Mouse (Mus musculus): ENCODE measurements around the gene Gfra1. TPM values are rescaled to one million over a fixed set of nuclear protein-coding genes. Genes with fewer than 3 reads are reported as not detected.
A peak's percentile ranks its signal among the peaks of the same experiment; 100 is the strongest.

The Gfra1 gene
- polyA plus RNA-seq (2015; fragmentation: Nextera tagmentation; extraction: Ambion mirVana): 39.8 and 39.9 TPM in 2 replicates

DNA sequence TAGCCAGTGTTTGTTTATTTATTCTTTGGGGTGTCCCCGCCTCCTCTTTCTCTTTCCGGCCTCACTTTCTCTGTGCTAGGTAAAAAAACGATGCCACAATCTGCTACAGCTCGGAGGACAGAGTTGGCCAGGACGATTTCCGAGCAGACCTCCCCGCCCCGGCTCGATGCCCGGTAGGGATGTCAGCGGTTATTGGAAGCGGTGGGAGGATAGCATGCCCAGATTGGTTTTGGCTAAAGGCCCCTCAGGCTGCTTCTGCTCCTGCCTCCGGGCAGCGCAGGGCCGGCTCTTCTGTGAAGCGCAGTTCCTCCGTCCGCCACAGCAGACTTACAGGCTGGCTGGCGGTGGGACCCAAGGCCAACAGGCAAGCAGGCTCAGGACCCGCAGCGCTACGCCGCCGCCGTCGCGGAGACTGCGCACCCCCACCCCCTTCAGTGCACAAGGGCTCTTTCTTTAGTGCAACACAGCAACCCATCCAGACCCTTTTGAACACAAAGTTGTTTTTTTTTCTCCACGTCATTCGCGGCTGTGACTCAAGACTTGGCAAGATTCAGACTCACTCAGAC, at the start of gene Gfra1:
TSS of gene Gfra1 (minus strand) at position 414 of the 566 bp plus-strand sequence.
- H3K4me1 ChIP-seq (replicated peaks): peaks cover 61% of the 10 kb centered on the region

DNA sequence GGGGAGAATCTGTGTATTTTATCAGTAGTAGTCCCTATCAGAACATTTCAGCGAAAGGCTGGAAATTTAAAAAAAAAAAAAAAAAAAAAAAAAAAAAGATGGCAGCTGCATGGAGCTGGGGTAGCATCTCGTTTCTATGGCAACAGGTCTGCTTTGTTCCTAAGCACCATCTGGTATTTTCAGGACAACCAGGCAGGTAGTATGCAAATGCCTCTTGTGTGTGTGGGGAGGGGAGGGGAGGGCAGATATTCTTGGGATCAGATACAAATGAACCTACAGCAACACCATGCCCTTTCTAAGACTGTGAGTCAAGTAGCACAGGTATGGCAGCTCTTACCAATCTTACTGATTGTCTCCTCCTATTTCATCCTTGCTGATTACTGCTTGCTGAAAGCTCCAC, 44.3 kb upstream of the Gfra1 start:
- Histone ChIP-seq H3K27ac (replicated peaks) (no peak overlapping the region), H3K4me2 (no peak overlapping the region), H3K36me3 (no peaks in the 10 kb centered on the region), H3K9ac (no peak overlapping the region), H3K4me1 (replicated peaks) (peaks cover 8% of the 10 kb centered on the region; the same call in 1 of the 2 replicates), H3K27me3 (no peaks in the 10 kb centered on the region), H3K9me3 (no peaks in the 10 kb centered on the region), H3K4me3 (no peak overlapping the region)
- ATAC-seq (ENCODE audit: low FRiP score, low read depth): no peak
- WGBS: 53% methylated on average over 2 of the region's 2 CpGs

More for the DNA sequence above, at the start of gene Gfra1:
- peak within 1 kb of the TSS; percentile 50 for H3K4me3 ChIP-seq
- H3K9me3 ChIP-seq: no peaks in the 10 kb centered on the region
- 0 out of 2 replicates have a peak, but pooled peaks cover 5% of the 10 kb centered on the region for H3K27me3 ChIP-seq
- H3K9ac ChIP-seq: peak within 1 kb of the TSS; percentile 55
- H3K4me2 ChIP-seq: peak within 1 kb of the TSS; percentile 91
- WGBS: 0% methylated on average over 31 of the region's 31 CpGs
- H3K27ac ChIP-seq (replicated peaks): peak within 1 kb of the TSS; percentile 80
- peak; percentile 54; the same call in 1 of the 2 replicates for ATAC-seq (ENCODE audit: low FRiP score, low read depth)
- H3K36me3 ChIP-seq: no peaks in the 10 kb centered on the region

DNA sequence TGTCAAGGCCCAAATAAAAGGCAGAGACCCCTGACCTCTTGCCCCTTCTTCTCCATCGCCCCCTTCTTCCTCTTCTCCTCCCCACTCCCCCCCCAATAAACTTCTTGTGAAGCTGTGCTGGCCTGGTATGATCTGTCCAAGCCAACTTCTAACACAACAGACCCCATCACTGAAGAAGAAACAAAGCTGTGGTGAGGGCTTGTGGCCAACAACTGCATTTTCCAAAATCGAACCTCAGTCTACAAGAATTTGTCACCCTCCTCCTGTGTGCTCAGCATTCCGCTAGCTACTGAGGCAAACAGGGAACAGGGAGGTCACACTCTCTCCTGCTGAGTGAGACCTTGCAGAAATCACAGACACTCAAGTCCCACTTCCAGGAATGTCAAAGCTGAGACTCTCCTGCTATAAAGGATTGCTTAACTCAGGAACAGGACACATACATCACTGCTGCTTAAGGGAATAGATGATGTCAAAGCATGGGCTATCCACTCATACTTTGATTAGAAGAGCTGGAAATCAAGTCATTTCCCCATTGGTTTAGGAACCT, 43.8 kb upstream of the Gfra1 start:
- 44% methylated on average over 3 of the region's 3 CpGs for WGBS
- H3K9me3 ChIP-seq: no peaks in the 10 kb centered on the region
- no peaks in the 10 kb centered on the region for H3K36me3 ChIP-seq
- H3K9ac ChIP-seq: no peak overlapping the region
- no peak overlapping the region for H3K4me3 ChIP-seq
- peaks cover 12% of the 10 kb centered on the region; the same call in 1 of the 2 replicates for H3K4me1 ChIP-seq (replicated peaks)
- no peak for ATAC-seq (ENCODE audit: low FRiP score, low read depth)
- H3K27me3 ChIP-seq: no peaks in the 10 kb centered on the region
- H3K27ac ChIP-seq (replicated peaks): no peak overlapping the region
- no peak overlapping the region for H3K4me2 ChIP-seq

DNA sequence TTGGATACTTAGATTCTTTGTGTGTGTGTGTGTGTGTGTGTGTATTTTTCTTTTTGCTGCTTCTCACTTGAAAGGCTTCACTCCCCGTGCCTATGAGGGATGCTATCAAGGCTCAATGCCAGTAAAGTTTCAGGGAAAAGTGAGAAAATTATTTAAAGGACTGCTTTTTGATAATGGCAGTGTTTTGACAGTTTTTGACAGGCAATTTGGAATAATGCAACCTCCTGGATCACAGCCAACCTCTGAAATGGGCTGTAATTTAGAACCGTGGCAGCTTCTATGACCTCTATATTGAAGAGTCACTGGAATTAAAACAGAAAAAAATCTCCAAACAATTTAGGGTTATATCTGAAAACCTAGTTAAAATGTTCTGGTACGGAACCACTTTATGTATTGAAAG, 41.4 kb upstream of the Gfra1 start:
- WGBS: 56% methylated on average over 3 of the region's 3 CpGs
- H3K9ac ChIP-seq: no peak overlapping the region
- no peaks in the 10 kb centered on the region for H3K27me3 ChIP-seq
- no peaks in the 10 kb centered on the region for H3K9me3 ChIP-seq
- no peak overlapping the region for H3K27ac ChIP-seq (replicated peaks)
- no peak for ATAC-seq (ENCODE audit: low FRiP score, low read depth)
- H3K4me3 ChIP-seq: no peak overlapping the region
- no peak overlapping the region for H3K4me2 ChIP-seq
- no peaks in the 10 kb centered on the region for H3K36me3 ChIP-seq
- peaks cover 12% of the 10 kb centered on the region; the same call in 1 of the 2 replicates for H3K4me1 ChIP-seq (replicated peaks)

DNA sequence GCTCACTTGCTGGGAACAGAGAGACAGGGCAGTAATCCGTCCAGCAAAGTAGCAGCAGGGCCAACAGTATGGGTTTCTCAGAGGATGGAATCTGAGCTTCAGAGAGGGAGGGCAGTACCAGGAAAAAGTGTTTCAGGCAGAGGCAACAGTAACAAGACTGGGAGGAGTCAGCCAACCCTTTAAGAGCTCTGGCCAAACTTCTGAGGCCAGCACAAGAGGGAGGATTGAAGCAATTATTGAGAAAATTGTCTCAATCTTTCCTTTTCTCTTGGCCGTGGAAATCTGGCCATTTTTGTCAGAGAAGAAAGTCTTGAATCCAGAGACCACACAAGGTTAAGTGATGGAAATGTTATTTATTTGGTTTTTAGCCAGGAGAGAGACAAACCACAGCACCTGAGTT, 31.0 kb upstream of the Gfra1 start:
- H3K4me3 ChIP-seq: no peak overlapping the region
- no peak for ATAC-seq (ENCODE audit: low FRiP score, low read depth)
- no peaks in the 10 kb centered on the region for H3K4me1 ChIP-seq (replicated peaks)

DNA sequence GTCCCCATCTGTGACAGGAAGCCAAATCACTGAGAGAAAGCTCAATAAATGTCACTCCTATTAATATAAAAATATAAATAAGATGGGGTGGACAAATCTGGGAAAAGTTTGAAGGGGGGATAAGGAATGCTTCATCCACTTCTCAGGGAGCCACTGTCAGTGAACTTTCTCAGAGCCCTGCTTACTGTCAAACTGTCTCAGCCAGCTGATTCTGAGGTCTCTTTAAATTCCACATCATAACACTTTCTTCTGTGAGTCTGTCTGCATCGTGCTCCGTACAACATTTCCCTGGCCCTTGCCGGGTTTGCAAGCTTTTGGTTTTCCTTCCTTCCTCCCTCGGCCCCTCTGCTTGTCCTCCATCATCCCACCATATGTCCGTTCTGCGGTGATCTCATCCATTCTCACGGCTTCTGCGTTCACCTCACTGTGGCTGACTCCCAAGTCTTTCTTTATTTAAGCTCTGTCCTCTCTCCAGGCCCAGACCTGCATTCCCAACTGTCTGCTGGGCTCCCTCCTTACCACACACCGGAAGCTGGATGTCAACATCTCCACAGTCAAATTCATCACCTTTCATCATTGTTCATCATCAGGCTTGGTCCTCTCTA, 26.8 kb upstream of the Gfra1 start:
- 0 out of 2 replicates have a peak, but pooled peaks cover 4% of the 10 kb centered on the region for H3K9me3 ChIP-seq
- H3K27me3 ChIP-seq: no peaks in the 10 kb centered on the region
- no peak overlapping the region for H3K27ac ChIP-seq (replicated peaks)
- H3K9ac ChIP-seq: no peak overlapping the region
- H3K4me3 ChIP-seq: no peak overlapping the region
- H3K36me3 ChIP-seq: no peaks in the 10 kb centered on the region
- H3K4me2 ChIP-seq: no peak overlapping the region
- H3K4me1 ChIP-seq (replicated peaks): no peaks in the 10 kb centered on the region
- ATAC-seq (ENCODE audit: low FRiP score, low read depth): no peak
- 87% methylated on average over 9 of the region's 9 CpGs for WGBS

More for the DNA sequence above, 31.0 kb upstream of the Gfra1 start:
- Histone ChIP-seq H3K27me3 (no peaks in the 10 kb centered on the region), H3K9ac (no peak overlapping the region), H3K36me3 (no peaks in the 10 kb centered on the region), H3K9me3 (no peaks in the 10 kb centered on the region), H3K27ac (replicated peaks) (no peak overlapping the region), H3K4me2 (no peak overlapping the region)
- 72% methylated on average over 2 of the region's 2 CpGs for WGBS

DNA sequence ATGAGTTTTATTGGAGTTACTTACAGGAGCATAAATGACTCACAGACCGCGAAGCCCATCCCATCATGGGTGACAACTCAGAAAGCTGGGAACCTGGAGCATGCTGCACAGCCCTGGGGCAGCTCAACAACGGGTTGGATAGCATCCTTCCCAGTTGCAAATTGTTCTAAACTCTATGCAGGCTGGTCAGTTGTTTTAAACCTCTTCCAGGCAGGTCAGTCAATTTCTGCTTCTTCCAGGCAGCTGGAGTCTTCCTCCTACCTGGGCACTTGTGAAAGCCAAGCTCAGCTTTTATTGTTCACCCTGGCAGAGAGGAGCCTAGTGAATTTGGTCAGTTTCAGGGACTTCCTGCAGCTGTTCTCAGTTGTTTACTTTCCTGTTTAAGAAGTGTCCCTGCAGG, 18.5 kb upstream of the Gfra1 start:
- no peak overlapping the region for H3K4me2 ChIP-seq
- H3K36me3 ChIP-seq: no peaks in the 10 kb centered on the region
- H3K9me3 ChIP-seq: no peaks in the 10 kb centered on the region
- H3K27me3 ChIP-seq: no peaks in the 10 kb centered on the region
- H3K4me3 ChIP-seq: no peak overlapping the region
- no peak overlapping the region for H3K9ac ChIP-seq
- no peak overlapping the region for H3K27ac ChIP-seq (replicated peaks)
- 91% methylated on average over 3 of the region's 3 CpGs for WGBS
- H3K4me1 ChIP-seq (replicated peaks): no peaks in the 10 kb centered on the region; the same call in 1 of the 2 replicates
- ATAC-seq (ENCODE audit: low FRiP score, low read depth): no peak

DNA sequence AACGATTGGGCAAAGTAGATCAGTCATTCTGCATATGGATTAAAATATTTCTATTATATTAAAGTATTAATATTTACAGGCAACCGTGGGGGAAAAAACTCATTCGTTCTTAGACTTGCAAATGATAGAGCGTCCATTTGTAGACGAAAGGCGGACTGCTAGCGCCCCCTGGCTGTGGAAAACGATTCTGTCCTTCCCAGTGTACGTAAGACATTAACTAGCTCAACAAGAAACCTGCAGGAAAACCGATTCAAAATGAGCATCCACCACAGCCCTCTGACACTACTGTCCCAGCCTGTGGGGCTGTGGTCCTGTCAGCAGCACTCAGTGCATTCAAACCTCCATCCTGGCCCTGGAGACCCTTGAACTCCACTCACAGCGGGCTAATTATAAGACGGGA, 13.7 kb upstream of the Gfra1 start:
- Histone ChIP-seq H3K9me3 (no peaks in the 10 kb centered on the region), H3K9ac (no peak overlapping the region), H3K27ac (replicated peaks) (no peak overlapping the region), H3K27me3 (no peaks in the 10 kb centered on the region), H3K4me2 (peak overlapping the region; percentile 40), H3K4me1 (replicated peaks) (no peaks in the 10 kb centered on the region; the same call in none of the 2 replicates), H3K4me3 (no peak overlapping the region), H3K36me3 (no peaks in the 10 kb centered on the region)
- peak; percentile 61; the same call in 1 of the 2 replicates for ATAC-seq (ENCODE audit: low FRiP score, low read depth)
- WGBS: 11% methylated on average over 12 of the region's 12 CpGs

DNA sequence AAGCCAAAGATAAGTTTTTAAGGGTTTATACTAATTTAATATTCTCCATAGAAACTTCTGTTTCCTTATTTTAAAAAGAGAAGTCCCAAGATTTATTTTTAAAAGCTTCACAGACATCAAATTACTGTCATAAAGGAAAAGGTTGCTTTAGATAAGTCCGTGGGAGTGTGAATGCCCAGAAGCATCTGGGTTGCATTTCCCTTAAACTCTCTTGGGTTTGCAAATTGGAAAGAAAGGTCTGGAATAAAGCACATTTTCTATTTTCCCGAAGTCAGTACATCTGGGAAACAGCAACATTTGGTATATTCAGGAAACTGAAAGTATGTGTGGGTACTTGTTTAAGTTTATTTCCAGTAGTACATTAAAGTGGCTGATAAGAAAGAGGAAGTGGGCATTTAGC, 12.6 kb upstream of the Gfra1 start:
- H3K9me3 ChIP-seq: no peaks in the 10 kb centered on the region
- H3K36me3 ChIP-seq: no peaks in the 10 kb centered on the region
- no peak overlapping the region for H3K4me3 ChIP-seq
- ATAC-seq (ENCODE audit: low FRiP score, low read depth): no peak
- no peak overlapping the region for H3K27ac ChIP-seq (replicated peaks)
- H3K4me2 ChIP-seq: no peak overlapping the region
- H3K9ac ChIP-seq: no peak overlapping the region
- WGBS: 60% methylated on average over 2 of the region's 2 CpGs
- H3K27me3 ChIP-seq: no peaks in the 10 kb centered on the region
- H3K4me1 ChIP-seq (replicated peaks): no peaks in the 10 kb centered on the region; the same call in none of the 2 replicates

DNA sequence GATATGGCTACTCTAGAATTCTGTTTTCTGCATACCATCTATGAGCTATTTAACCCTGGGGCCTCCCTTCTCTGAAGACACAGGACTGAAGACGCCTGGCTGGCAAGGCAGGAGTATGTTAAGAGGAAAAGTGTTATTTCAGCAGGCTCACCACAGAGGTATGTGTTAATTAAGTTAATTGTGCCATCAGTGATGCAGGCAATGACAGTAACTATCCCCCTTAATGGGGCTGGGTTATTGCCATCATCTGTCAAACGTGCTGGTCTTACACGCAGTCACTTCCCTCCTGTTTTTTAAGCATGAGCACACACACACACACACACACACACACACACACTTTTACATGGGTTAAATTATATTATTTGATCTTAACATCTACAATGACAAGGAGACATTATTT, 8.0 kb upstream of the Gfra1 start:
- Histone ChIP-seq H3K9ac (no peak overlapping the region), H3K9me3 (no peaks in the 10 kb centered on the region), H3K27me3 (0 out of 2 replicates have a peak, but pooled peaks cover 3% of the 10 kb centered on the region), H3K4me2 (no peak overlapping the region), H3K36me3 (no peaks in the 10 kb centered on the region), H3K27ac (replicated peaks) (no peak overlapping the region), H3K4me1 (replicated peaks) (peaks cover 8% of the 10 kb centered on the region), H3K4me3 (no peak overlapping the region)
- no peak for ATAC-seq (ENCODE audit: low FRiP score, low read depth)
- 61% methylated on average over 3 of the region's 3 CpGs for WGBS

DNA sequence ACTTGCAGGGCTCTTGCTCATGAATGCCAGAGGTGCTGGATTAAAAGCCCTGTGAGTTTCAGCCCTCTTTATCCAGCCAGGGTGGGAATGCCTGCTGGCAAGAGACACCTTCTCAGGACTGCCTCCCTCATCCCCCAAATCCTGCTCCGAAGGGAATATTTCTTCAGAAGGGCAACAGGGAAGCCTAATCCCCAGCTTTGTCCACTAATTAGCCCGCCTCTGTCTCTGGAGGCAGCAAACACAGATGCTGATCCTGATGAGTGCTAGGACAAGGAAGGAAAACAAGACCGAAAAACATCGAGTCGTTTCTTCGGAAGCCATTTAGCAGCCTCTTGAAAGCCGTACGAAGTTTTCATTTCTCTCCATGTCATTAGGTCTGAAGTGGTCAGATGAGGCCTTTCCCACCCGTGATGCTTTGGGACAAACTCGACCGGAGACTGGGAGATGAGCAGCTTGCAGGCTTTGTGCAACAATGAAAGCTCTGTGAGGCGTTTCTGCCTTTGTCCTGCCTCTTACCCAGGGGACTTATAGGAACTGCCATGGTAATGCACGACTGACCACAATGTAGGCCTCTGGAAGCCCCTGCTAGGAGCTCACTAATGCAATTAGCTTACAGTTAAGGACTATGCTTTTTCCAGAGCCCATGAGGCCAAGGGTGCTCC, 4.8 kb upstream of the Gfra1 start:
- 21% methylated on average over 13 of the region's 13 CpGs for WGBS
- 0 out of 2 replicates have a peak, but pooled peaks cover 5% of the 10 kb centered on the region for H3K27me3 ChIP-seq

More for the DNA sequence above, 4.8 kb upstream of the Gfra1 start:
- no peak for ATAC-seq (ENCODE audit: low FRiP score, low read depth)
- Histone ChIP-seq H3K9me3 (no peaks in the 10 kb centered on the region), H3K4me2 (no peak overlapping the region), H3K36me3 (no peaks in the 10 kb centered on the region), H3K4me1 (replicated peaks) (peaks cover 23% of the 10 kb centered on the region), H3K27ac (replicated peaks) (no peak overlapping the region), H3K4me3 (no peak overlapping the region), H3K9ac (no peak overlapping the region)
